In the genomic region with DNA sequence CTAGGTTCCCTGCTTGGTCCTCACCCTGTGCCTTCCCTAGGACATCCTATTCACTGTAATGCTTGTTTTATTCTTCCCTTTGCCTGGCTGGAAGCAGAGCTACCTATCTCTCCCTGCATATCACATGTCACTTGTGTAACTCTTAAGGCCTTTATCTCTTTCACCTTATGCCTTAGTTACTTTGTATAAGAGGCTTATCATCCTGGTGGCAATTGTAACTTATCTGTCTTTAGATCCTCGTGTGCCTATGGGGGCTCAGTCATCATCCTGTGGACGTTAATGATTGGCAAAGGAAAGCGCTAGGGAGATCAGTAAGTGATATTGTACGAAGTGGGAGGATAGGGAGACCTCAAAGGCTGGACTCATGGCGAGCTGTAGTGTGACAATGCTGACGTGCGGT, we compare ENCODE assay signal across 21 mouse cellular contexts. TPM values are rescaled to one million over a fixed set of nuclear protein-coding genes. Genes with fewer than 3 reads are reported as not detected.
DNase-seq lines count a peak whose midpoint lies in the region; ATAC-seq and TF ChIP-seq lines count a peak whose summit lies in the region.
"Had no signal": no experiment of that assay in that cellular context is flagged by ENCODE, and none has a peak within 500 bp of the region (broad histone marks: within the 10 kb centered on the region; RNA-seq: fewer than 3 reads in every experiment).

No protein-coding gene starts in this region.

- no peak for TF ChIP-seq CTCF in G1E (IDR thresholded peaks at IDR 0.05; ENCODE audit: low read depth, low read length)
- TF ChIP-seq CTCF in intestine, postnatal 0 days (IDR thresholded peaks at IDR 0.05; ENCODE audit: low read depth): no peak

- H3K4me2 ChIP-seq in liver, embryonic 12.5 days: no peak overlapping the region
- no peak overlapping the region for H3K4me2 ChIP-seq in intestine, postnatal 0 days (replicated peaks; ENCODE audit: low read depth)
- H3K4me2 ChIP-seq: forebrain, embryonic 13.5 days; heart, embryonic 12.5 days; hindbrain, embryonic 15.5 days had no signal

- H3K36me3 ChIP-seq in liver, embryonic 12.5 days: no peaks in the 10 kb centered on the region
- H3K36me3 ChIP-seq in G1E (replicated peaks): no peaks in the 10 kb centered on the region
- H3K36me3 ChIP-seq in intestine, postnatal 0 days (ENCODE audit: control insufficient read depth, insufficient read depth): peaks cover 20% of the 10 kb centered on the region; the same call in 1 of the 2 replicates
- H3K36me3 ChIP-seq: embryonic facial prominence, embryonic 10.5 days; heart, embryonic 12.5 days; hindbrain, embryonic 15.5 days had no signal

- peaks cover 26% of the 10 kb centered on the region for H3K4me1 ChIP-seq in liver, embryonic 12.5 days
- peaks cover 14% of the 10 kb centered on the region for H3K4me1 ChIP-seq in G1E (ENCODE audit: insufficient read depth, low read depth, low read length)
- 0 out of 2 replicates have a peak, but pooled peaks cover 7% of the 10 kb centered on the region for H3K4me1 ChIP-seq in intestine, postnatal 0 days (replicated peaks; ENCODE audit: control insufficient read depth, insufficient read depth, low read length)

- ATAC-seq in liver, embryonic 12.5 days: peak; percentile 44; the same call in 1 of the 2 replicates
- peak; percentile 34; the same call in 1 of the 2 replicates for ATAC-seq in G1E (ENCODE audit: extremely low read depth, insufficient number of reproducible peaks, low FRiP score, poor library complexity, severe bottlenecking)
- peak; percentile 64 for ATAC-seq in intestine, postnatal 0 days
- ATAC-seq in megakaryocyte-erythroid progenitor cell, adult 5-6 weeks (replicated peaks; ENCODE audit: low FRiP score, low TSS enrichment, poor library complexity, severe bottlenecking): peak; percentile 21
- ATAC-seq: CD4-positive, CD25-positive, alpha-beta regulatory T cell, adult 4 months; forebrain, embryonic 13.5 days; forebrain, postnatal 0 days; Patski had no signal

- WGBS in liver, embryonic 12.5 days (ENCODE audit: insufficient replicate concordance): 30% methylated on average over 7 of the region's 7 CpGs
- WGBS in intestine, postnatal 0 days: 41% methylated on average over 7 of the region's 7 CpGs

- no peaks in the 10 kb centered on the region for H3K9me3 ChIP-seq in liver, embryonic 12.5 days (replicated peaks)
- no peaks in the 10 kb centered on the region for H3K9me3 ChIP-seq in G1E (replicated peaks)
- no peaks in the 10 kb centered on the region for H3K9me3 ChIP-seq in intestine, postnatal 0 days (ENCODE audit: control insufficient read depth)
- H3K9me3 ChIP-seq: embryonic facial prominence, embryonic 10.5 days; forebrain, embryonic 13.5 days; heart, embryonic 12.5 days; hindbrain, embryonic 15.5 days had no signal

- DNase-seq in liver (no peak), G1E (ENCODE audit: low spot score) (no peak)
- no peak for DNase-seq in heart, postnatal 4 days
- DNase-seq in neural tube, embryonic 10.5 days (ENCODE audit: extremely low spot score, low spot score): no peak
- DNase-seq: adrenal gland, adult 2 months; adrenal gland, postnatal 36 days; B cell, adult 2 months; cerebellum, adult 2 months; cerebellum, postnatal 10 days; forebrain, postnatal 0 days; gastrocnemius, adult 2 months; gastrocnemius, postnatal 25 days had no signal

- H3K4me3 ChIP-seq in liver, embryonic 12.5 days: no peak overlapping the region
- H3K4me3 ChIP-seq in G1E (ENCODE audit: low read depth, low read length): no peak overlapping the region
- H3K4me3 ChIP-seq in intestine, postnatal 0 days (ENCODE audit: low read depth, low read length): no peak overlapping the region
- H3K4me3 ChIP-seq: embryonic facial prominence, embryonic 10.5 days; forebrain, embryonic 13.5 days; gastrocnemius, adult 2 months; heart, embryonic 12.5 days; hindbrain, embryonic 15.5 days had no signal

- no peak overlapping the region for H3K9ac ChIP-seq in liver, embryonic 12.5 days
- H3K9ac ChIP-seq in intestine, postnatal 0 days (ENCODE audit: low read depth, low read length): no peak overlapping the region
- H3K9ac ChIP-seq: forebrain, embryonic 13.5 days; forebrain, postnatal 0 days; heart, embryonic 12.5 days; hindbrain, embryonic 15.5 days had no signal

- H3K27ac ChIP-seq in liver, embryonic 12.5 days: no peak overlapping the region
- H3K27ac ChIP-seq in intestine, postnatal 0 days (ENCODE audit: low read depth, low read length): no peak overlapping the region
- H3K27ac ChIP-seq: embryonic facial prominence, embryonic 10.5 days; forebrain, embryonic 13.5 days; gastrocnemius, adult 2 months; hindbrain, embryonic 15.5 days had no signal

- H3K27me3 ChIP-seq in liver, embryonic 12.5 days (replicated peaks): peaks cover 86% of the 10 kb centered on the region
- peaks cover 85% of the 10 kb centered on the region for H3K27me3 ChIP-seq in G1E (ENCODE audit: insufficient read depth, low read length)
- H3K27me3 ChIP-seq in intestine, postnatal 0 days (replicated peaks; ENCODE audit: control insufficient read depth, insufficient read depth, low read length): no peaks in the 10 kb centered on the region
- H3K27me3 ChIP-seq: forebrain, embryonic 13.5 days; hindbrain, embryonic 15.5 days had no signal

RNA-seq across cellular contexts. Expression of gene Fam83f, which starts 16.9 kb away (rescaled TPM):
- polyA plus RNA-seq in liver, embryonic 12.5 days (2016; fragmentation: Nextera tagmentation; extraction: Ambion mirVana): 0.41 and 0.42 TPM in 2 replicates
- not detected in 2 replicates for total RNA-seq in G1E (2014; fragmentation: Nextera tagmentation)
- 0.11 TPM in 1 of 2 replicates, not detected in the other for total RNA-seq in G1E (2017)
- polyA plus RNA-seq in G1E (2012): not detected in 2 replicates
- 19.0 and 24.4 TPM in 2 replicates for polyA plus RNA-seq in intestine, postnatal 0 days (2015; fragmentation: Nextera tagmentation; extraction: Ambion mirVana)
- total RNA-seq in megakaryocyte-erythroid progenitor cell, adult 5-6 weeks (2014; fragmentation: Nextera tagmentation): not detected in 2 replicates
- total RNA-seq in megakaryocyte-erythroid progenitor cell, adult 5-6 weeks (2017): not detected in 2 replicates
- under 1 TPM; 0.17 to 0.23 TPM for total RNA-seq in heart, postnatal 4 days (2021)
- polyA plus RNA-seq: forebrain, embryonic 13.5 days; Patski had no signal

RNA-seq across cellular contexts. Expression of gene Tnrc6b, which starts 22.6 kb away (rescaled TPM):
- 32.2 and 33.0 TPM in 2 replicates for polyA plus RNA-seq in liver, embryonic 12.5 days (2016; fragmentation: Nextera tagmentation; extraction: Ambion mirVana)
- total RNA-seq in G1E (2014; fragmentation: Nextera tagmentation) (51.2 and 146 TPM in 2 replicates), G1E (2017) (15.3 and 24.5 TPM in 2 replicates)
- 10.0 and 14.2 TPM in 2 replicates for polyA plus RNA-seq in G1E (2012)
- polyA plus RNA-seq in intestine, postnatal 0 days (2015; fragmentation: Nextera tagmentation; extraction: Ambion mirVana): 6.5 and 8.9 TPM in 2 replicates
- 79.3 and 89.0 TPM in 2 replicates for total RNA-seq in megakaryocyte-erythroid progenitor cell, adult 5-6 weeks (2014; fragmentation: Nextera tagmentation)
- 40.3 and 48.5 TPM in 2 replicates for total RNA-seq in megakaryocyte-erythroid progenitor cell, adult 5-6 weeks (2017)
- total RNA-seq in heart, postnatal 4 days (2021): 10 to 100 TPM; 59.5 to 60.8 TPM
